Mouse (Mus musculus): ENCODE measurements around the gene Ttc14. TPM values are rescaled to one million over a fixed set of nuclear protein-coding genes. Genes with fewer than 3 reads are reported as not detected.

Ttc14 gene
- polyA plus RNA-seq, 1 experiment = 6.5 TPM

GRCm38 (mm10) chr3:33838877-33839276 lies 39.2 kb downstream of the Ttc14 start:
- no peaks in the 10 kb centered on the region for H3K4me1 ChIP-seq (ENCODE audit: control insufficient read depth, insufficient read depth, low read length)
- TF ChIP-seq CTCF (conservative IDR thresholded peaks at IDR 0.05; ENCODE audit: insufficient read depth, insufficient read length, low read depth, low read length) (no peak), POLR2A (IDR thresholded peaks at IDR 0.05; ENCODE audit: low read depth, low read length) (no peak)
- no peak overlapping the region for H3K4me3 ChIP-seq (ENCODE audit: insufficient read depth, low read depth, low read length)
- 51% methylated on average over 10 of the region's 10 CpGs for WGBS
- H3K27me3 ChIP-seq (replicated peaks; ENCODE audit: control insufficient read depth, insufficient read depth, low read length) = no peaks in the 10 kb centered on the region
- no peak overlapping the region for H3K27ac ChIP-seq (ENCODE audit: insufficient read depth, low read depth, low read length)
- no peak for DNase-seq
- no peaks in the 10 kb centered on the region for H3K36me3 ChIP-seq (ENCODE audit: control insufficient read depth, insufficient read depth, low read length)

GRCm38 (mm10) chr3:33843801-33844632 lies 44.4 kb downstream of the Ttc14 start, which contains the start of gene Ccdc39:
TSS of gene Ccdc39 (minus strand) at chr3:33844310.
- TF ChIP-seq POLR2A (IDR thresholded peaks at IDR 0.05; ENCODE audit: low read depth, low read length) = no peak
- no peak for TF ChIP-seq CTCF (conservative IDR thresholded peaks at IDR 0.05; ENCODE audit: insufficient read depth, insufficient read length, low read depth, low read length)
- peak within 1 kb of the TSS; percentile 49 for H3K4me3 ChIP-seq (ENCODE audit: insufficient read depth, low read depth, low read length)
- 4% methylated on average over 26 of the region's 26 CpGs for WGBS

GRCm38 (mm10) chr3:33846639-33847038 lies 47.0 kb downstream of the Ttc14 start:
- DNase-seq = no peak
- no peaks in the 10 kb centered on the region for H3K4me1 ChIP-seq (ENCODE audit: control insufficient read depth, insufficient read depth, low read length)
- no peaks in the 10 kb centered on the region for H3K36me3 ChIP-seq (ENCODE audit: control insufficient read depth, insufficient read depth, low read length)
- TF ChIP-seq POLR2A (IDR thresholded peaks at IDR 0.05; ENCODE audit: low read depth, low read length) = no peak
- no peak for TF ChIP-seq CTCF (conservative IDR thresholded peaks at IDR 0.05; ENCODE audit: insufficient read depth, insufficient read length, low read depth, low read length)
- no peak overlapping the region for H3K27ac ChIP-seq (ENCODE audit: insufficient read depth, low read depth, low read length)
- H3K4me3 ChIP-seq (ENCODE audit: insufficient read depth, low read depth, low read length) = no peak overlapping the region
- no peaks in the 10 kb centered on the region for H3K27me3 ChIP-seq (replicated peaks; ENCODE audit: control insufficient read depth, insufficient read depth, low read length)
- 80% methylated on average over 6 of the region's 6 CpGs for WGBS

More at GRCm38 (mm10) chr3:33843801-33844632, 44.4 kb downstream of the Ttc14 start, which contains the start of gene Ccdc39:
- Histone ChIP-seq H3K4me1 (ENCODE audit: control insufficient read depth, insufficient read depth, low read length) (no peaks in the 10 kb centered on the region), H3K36me3 (ENCODE audit: control insufficient read depth, insufficient read depth, low read length) (no peaks in the 10 kb centered on the region), H3K27me3 (replicated peaks; ENCODE audit: control insufficient read depth, insufficient read depth, low read length) (no peaks in the 10 kb centered on the region), H3K27ac (ENCODE audit: insufficient read depth, low read depth, low read length) (no peak within 1 kb of the TSS)
- peak; percentile 82 for DNase-seq

GRCm38 (mm10) chr3:33850856-33851255 lies 51.2 kb downstream of the Ttc14 start:
- Histone ChIP-seq H3K4me3 (ENCODE audit: insufficient read depth, low read depth, low read length) (no peak overlapping the region), H3K27ac (ENCODE audit: insufficient read depth, low read depth, low read length) (no peak overlapping the region), H3K4me1 (ENCODE audit: control insufficient read depth, insufficient read depth, low read length) (no peaks in the 10 kb centered on the region), H3K36me3 (ENCODE audit: control insufficient read depth, insufficient read depth, low read length) (no peaks in the 10 kb centered on the region), H3K27me3 (replicated peaks; ENCODE audit: control insufficient read depth, insufficient read depth, low read length) (no peaks in the 10 kb centered on the region)
- 79% methylated on average over 4 of the region's 4 CpGs for WGBS
- TF ChIP-seq POLR2A (IDR thresholded peaks at IDR 0.05; ENCODE audit: low read depth, low read length) (no peak), CTCF (conservative IDR thresholded peaks at IDR 0.05; ENCODE audit: insufficient read depth, insufficient read length, low read depth, low read length) (no peak)
- no peak for DNase-seq

GRCm38 (mm10) chr3:33853062-33853461 lies 53.4 kb downstream of the Ttc14 start:
- Histone ChIP-seq H3K27ac (ENCODE audit: insufficient read depth, low read depth, low read length) (no peak overlapping the region), H3K36me3 (ENCODE audit: control insufficient read depth, insufficient read depth, low read length) (no peaks in the 10 kb centered on the region), H3K4me3 (ENCODE audit: insufficient read depth, low read depth, low read length) (no peak overlapping the region), H3K27me3 (replicated peaks; ENCODE audit: control insufficient read depth, insufficient read depth, low read length) (no peaks in the 10 kb centered on the region), H3K4me1 (ENCODE audit: control insufficient read depth, insufficient read depth, low read length) (no peaks in the 10 kb centered on the region)
- 0 out of 2 replicates have a peak, but pooled peaks have one; percentile 4 for TF ChIP-seq CTCF (conservative IDR thresholded peaks at IDR 0.05; ENCODE audit: insufficient read depth, insufficient read length, low read depth, low read length)
- no peak for TF ChIP-seq POLR2A (IDR thresholded peaks at IDR 0.05; ENCODE audit: low read depth, low read length)
- 66% methylated on average over 1 of the region's 1 CpGs for WGBS
- peak; percentile 2 for DNase-seq

GRCm38 (mm10) chr3:33858939-33859338 lies 59.3 kb downstream of the Ttc14 start:
- Histone ChIP-seq H3K27me3 (replicated peaks; ENCODE audit: control insufficient read depth, insufficient read depth, low read length) (no peaks in the 10 kb centered on the region), H3K4me1 (ENCODE audit: control insufficient read depth, insufficient read depth, low read length) (no peaks in the 10 kb centered on the region), H3K36me3 (ENCODE audit: control insufficient read depth, insufficient read depth, low read length) (no peaks in the 10 kb centered on the region), H3K4me3 (ENCODE audit: insufficient read depth, low read depth, low read length) (no peak overlapping the region), H3K27ac (ENCODE audit: insufficient read depth, low read depth, low read length) (no peak overlapping the region)
- WGBS = 84% methylated on average over 3 of the region's 3 CpGs
- DNase-seq = no peak
- TF ChIP-seq POLR2A (IDR thresholded peaks at IDR 0.05; ENCODE audit: low read depth, low read length) (no peak), CTCF (conservative IDR thresholded peaks at IDR 0.05; ENCODE audit: insufficient read depth, insufficient read length, low read depth, low read length) (no peak)

- Histone ChIP-seq H3K4me3 (ENCODE audit: insufficient read depth, low read depth, low read length) (no peak overlapping the region), H3K27me3 (replicated peaks; ENCODE audit: control insufficient read depth, insufficient read depth, low read length) (no peaks in the 10 kb centered on the region), H3K36me3 (ENCODE audit: control insufficient read depth, insufficient read depth, low read length) (no peaks in the 10 kb centered on the region), H3K4me1 (ENCODE audit: control insufficient read depth, insufficient read depth, low read length) (no peaks in the 10 kb centered on the region), H3K27ac (ENCODE audit: insufficient read depth, low read depth, low read length) (no peak overlapping the region)
- DNase-seq = no peak
- TF ChIP-seq POLR2A (IDR thresholded peaks at IDR 0.05; ENCODE audit: low read depth, low read length) = no peak
- TF ChIP-seq CTCF (conservative IDR thresholded peaks at IDR 0.05; ENCODE audit: insufficient read depth, insufficient read length, low read depth, low read length) = no peak
These were observed 64.4 kb downstream of the Ttc14 start for GRCm38 (mm10) chr3:33864000-33864540.

Other genes with a start within 250 kb of the Ttc14 start
- gene Ccdc39, start 44.5 kb downstream of the Ttc14 start, polyA plus RNA-seq (2012; rRNA removed) = 2.0 and 3.4 TPM in 2 replicates
- 11.4 and 18.0 TPM in 2 replicates for gene Fxr1, start 220.1 kb downstream of the Ttc14 start, polyA plus RNA-seq (2012; rRNA removed)